Mouse (Mus musculus) lung, adult 2 months (tissue): ENCODE measurements around the gene Kcna2. TPM values are rescaled to one million over a fixed set of nuclear protein-coding genes. Genes with fewer than 3 reads are reported as not detected.

ENCODE experiments used
- DNase-seq: peaks from one replicate; pipeline ENCODE4 v3.0.0; 2022
- H3K4me1 ChIP-seq: fragments of 200-500 bp; 2 replicates; pipeline ENCODE4 v1.6.1; 2011; ENCODE audit warnings: low read length; ENCODE audit not compliant: control insufficient read depth, insufficient read depth
- H3K4me3 ChIP-seq: fragments of 200-500 bp; replicated peaks from 2 replicates; pipeline ENCODE3; 2011; ENCODE audit warnings: low read depth, mild to moderate bottlenecking, control low read depth, low read length; ENCODE audit errors: extremely low read depth
- CTCF ChIP-seq: fragments of 200-500 bp; IDR thresholded peaks from 2 replicates; pipeline ENCODE4 v1.5.1; 2011; ENCODE audit warnings: mild to moderate bottlenecking, low read length, control low read depth; ENCODE audit not compliant: insufficient read depth
- POLR2A ChIP-seq: fragments of 200-500 bp; IDR thresholded peaks from 2 replicates; pipeline ENCODE4 v1.6.1; 2011; ENCODE audit warnings: low read depth, mild to moderate bottlenecking, control low read depth, low read length, borderline replicate concordance; ENCODE audit errors: extremely low read depth
- WGBS: fragments of 180-500 bp; shearing (Covaris S2); methylation state at CpG from one replicate; pipeline ENCODE4 v1.1.7; 2018; 5-methylcytosine and 5-hydroxymethylcytosine counted together
- polyA plus RNA-seq: library from polyadenylated mRNA; depleted of rRNA; stranded (reverse); fragments of >200 nt; gene quantifications from 2 replicates; pipeline ENCODE4 v1.2.3, GENCODE M21; 2012

Gene Kcna2
- polyA plus RNA-seq, 1 experiment: 3.3 TPM

DNA sequence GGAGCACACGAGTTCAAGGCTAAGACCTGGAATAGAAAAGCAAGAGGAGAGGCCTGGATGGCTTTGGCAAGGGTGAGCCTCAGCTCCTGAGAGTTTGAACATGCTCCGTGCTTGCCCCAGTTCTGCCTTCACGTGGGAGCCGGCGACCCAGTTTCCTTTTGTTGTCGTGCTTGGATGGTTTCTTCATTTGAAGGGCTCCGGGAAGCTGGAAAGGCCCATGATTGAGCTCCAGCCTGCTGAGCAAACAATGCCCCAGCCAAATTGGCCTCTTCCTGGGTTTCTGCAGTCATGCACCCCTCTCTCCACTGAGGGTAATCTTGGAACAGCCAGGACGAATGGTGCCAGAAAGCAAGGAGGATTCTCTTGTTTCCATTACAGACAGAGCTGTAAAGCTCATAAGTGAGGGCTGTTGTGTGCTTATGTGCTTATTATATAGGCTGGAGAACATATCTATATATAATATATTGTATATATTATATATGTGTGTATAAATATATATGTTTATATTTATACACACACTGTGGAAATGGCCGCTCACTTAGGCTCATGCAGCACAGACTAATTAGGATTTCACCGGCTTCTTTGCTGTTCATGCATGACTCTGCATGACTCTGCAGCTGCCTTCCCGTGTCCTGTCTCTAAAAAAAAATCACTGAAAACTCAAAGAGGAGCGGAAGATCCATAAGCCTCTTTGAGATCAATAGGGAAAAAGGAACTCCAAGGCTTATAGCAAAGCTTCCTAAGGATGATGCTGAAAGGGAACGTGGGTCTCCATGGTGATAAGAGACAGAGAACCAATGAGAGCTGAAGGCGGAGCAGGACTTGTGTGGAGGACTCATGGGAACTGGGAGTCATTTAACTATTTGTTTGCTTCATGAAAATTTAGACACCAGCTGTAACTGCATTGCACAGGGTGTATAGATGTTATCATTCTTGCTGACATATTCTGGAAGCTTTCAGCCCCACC, 13.1 kb downstream of the Kcna2 start:
- TF ChIP-seq POLR2A: no peak
- no peak for TF ChIP-seq CTCF
- 49% methylated on average over 14 of the region's 14 CpGs for WGBS
- Histone ChIP-seq H3K4me1 (no peaks in the 10 kb centered on the region), H3K4me3 (no peak overlapping the region)
- DNase-seq: no peak

DNA sequence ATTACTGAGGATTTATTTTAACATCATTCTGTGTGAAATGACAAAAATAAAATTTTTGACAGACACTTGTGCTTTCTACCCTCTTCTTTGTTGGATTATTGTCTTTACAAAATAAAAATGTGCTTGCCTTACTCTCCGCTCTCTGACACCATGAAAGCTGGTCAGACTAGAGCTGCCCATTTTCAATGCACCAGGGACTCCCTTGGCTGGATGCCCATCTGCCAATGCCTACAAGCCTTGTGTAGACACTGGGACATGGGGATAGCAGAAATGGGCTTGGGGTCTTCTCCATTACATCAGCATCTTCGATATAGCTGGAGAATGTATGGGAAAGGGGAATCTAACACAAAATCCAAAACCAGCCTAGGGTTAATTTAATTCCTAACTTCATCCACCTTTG, 14.0 kb downstream of the Kcna2 start:
- no peaks in the 10 kb centered on the region for H3K4me1 ChIP-seq
- WGBS: 89% methylated on average over 2 of the region's 2 CpGs
- TF ChIP-seq POLR2A (no peak), CTCF (no peak)
- no peak for DNase-seq
- no peak overlapping the region for H3K4me3 ChIP-seq

DNA sequence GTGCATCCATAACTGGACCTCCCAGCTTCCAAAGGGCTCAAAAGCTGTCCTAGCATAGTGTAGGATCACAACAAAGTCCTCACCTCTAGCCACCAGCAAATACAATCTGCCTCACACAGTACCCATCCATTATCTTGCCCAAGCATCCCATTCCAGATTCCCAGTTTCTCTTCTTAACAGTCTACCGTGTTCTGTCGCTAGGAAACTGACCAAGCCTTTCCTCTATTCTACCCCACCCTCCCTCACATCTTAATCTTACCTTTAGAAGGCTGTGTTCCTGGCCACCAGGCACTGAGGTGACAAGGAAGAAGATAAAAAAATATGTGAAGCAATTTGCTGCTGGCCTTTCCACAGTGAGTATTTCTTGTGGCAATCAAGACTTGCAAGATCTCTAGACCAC, 14.8 kb downstream of the Kcna2 start:
- H3K4me3 ChIP-seq: no peak overlapping the region
- 72% methylated on average over 2 of the region's 2 CpGs for WGBS
- no peaks in the 10 kb centered on the region for H3K4me1 ChIP-seq
- DNase-seq: no peak
- no peak for TF ChIP-seq CTCF
- no peak for TF ChIP-seq POLR2A

DNA sequence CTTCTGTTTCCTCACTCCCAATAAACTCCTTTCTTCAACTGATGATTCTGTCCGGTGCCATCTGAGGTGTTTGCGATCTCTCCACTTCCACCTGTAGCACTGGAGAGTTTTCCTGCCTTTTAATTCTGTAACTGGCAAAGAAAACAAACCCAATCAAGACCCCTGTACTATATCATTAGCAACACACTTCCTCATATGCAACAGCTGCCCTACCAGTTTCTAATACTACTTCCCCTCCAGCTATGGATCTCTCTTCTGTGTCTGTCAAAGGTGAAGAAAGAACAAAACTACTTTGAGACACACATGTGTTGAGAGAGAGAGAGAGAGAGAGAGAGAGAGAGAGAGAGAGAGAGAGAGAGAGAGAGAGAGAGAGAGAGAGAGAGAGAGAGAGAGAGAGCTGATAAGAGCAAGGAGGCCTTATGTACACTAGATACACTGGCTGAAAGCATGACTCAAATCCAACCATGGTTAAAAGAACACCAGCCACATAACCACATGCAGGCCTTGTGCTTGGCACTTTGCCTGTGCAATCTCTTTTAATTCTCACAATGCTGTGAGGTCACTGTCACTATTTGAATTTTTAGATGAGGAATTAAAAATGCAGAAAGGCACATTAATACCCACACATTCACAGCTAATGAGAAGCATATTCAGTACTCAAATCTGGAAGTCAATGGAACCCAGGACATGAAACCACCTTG, 19.1 kb downstream of the Kcna2 start:
- H3K4me1 ChIP-seq: no peaks in the 10 kb centered on the region
- WGBS: 80% methylated on average over 2 of the region's 2 CpGs
- no peak for DNase-seq
- TF ChIP-seq CTCF (no peak), POLR2A (no peak)
- H3K4me3 ChIP-seq: no peak overlapping the region

DNA sequence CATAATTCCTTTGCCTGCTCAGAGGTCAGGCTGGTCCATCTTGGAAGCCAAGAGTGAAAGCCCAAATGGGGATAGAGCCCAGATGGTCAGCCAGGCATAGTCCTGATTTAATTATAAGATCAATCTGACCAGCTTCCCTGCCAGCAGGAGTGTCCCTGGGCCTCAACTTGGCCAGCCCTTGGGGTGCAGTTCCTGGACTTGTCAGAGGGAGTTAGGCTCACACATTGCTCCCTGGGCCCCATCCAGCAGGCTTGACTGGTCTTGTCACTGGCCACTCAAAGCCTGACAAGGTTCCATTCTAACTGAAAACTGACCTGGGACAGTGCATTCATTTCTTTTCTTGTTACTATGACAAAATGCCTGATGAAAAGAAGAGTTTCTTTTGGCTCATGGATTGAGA, 21.4 kb downstream of the Kcna2 start:
- no peak overlapping the region for H3K4me3 ChIP-seq
- DNase-seq: no peak
- no peaks in the 10 kb centered on the region for H3K4me1 ChIP-seq
- TF ChIP-seq CTCF: no peak
- no peak for TF ChIP-seq POLR2A

DNA sequence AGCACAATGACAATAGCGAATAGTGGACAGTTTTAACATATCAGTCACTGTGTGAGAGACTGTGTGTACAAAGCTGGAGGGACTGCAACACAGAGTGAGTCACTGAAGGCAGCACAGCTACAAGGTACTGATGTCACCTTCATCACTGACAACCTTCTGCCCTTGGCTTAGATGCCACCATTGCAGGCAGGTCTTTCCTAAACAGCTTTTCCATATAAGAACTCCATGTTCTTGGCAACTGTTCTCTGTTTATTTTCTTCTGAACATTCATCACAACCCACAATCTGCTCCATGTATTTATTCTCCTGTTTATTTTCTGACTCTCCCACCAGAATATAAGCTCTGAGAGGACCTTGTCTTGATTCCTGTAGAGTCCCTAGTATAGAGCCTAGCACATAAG, 26.7 kb downstream of the Kcna2 start:
- TF ChIP-seq CTCF (no peak), POLR2A (no peak)
- H3K4me3 ChIP-seq: no peak overlapping the region
- WGBS: 73% methylated on average over 1 of the region's 1 CpGs
- H3K4me1 ChIP-seq: peaks cover 5% of the 10 kb centered on the region
- DNase-seq: no peak

DNA sequence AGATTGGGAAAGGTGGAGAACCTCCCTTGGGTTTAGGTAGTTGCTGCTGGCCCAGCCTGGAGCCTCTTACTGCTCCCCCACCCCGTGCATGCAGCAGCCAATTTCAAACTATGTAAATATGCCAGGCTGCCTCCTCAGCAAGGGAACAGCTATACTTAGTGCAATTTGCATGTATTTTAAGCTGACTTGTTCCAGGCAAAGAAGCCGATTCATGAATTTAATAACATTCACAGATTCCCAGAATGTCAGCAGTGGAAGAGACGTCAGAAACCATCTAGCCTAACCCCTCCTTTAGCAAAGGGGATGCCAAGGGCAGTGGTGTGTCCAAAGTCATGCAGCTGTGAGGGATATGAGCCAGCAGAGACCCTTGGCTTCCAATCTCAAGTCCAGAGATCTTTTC, 27.5 kb downstream of the Kcna2 start:
- TF ChIP-seq CTCF: no peak
- 48% methylated on average over 3 of the region's 3 CpGs for WGBS
- Histone ChIP-seq H3K4me1 (peaks cover 5% of the 10 kb centered on the region), H3K4me3 (no peak overlapping the region)
- no peak for DNase-seq

DNA sequence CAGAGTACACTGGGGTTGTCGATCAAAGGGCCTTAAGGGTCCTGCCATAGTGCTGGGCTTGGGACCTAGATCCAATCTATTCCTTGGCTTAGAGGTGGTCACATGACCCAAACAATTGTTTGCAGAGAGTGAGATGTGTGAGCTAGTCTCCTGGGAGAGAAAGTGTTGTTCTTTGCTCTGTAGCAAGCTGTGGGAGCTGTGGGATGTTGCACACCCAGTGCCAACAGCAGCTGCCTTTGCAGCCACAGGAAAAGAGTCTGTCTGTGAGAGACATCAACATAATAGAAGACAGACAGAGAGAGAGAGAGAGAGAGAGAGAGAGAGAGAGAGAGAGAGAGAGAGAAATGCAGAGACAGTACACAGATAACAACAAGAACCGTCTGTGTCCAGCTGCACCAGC, 28.3 kb downstream of the Kcna2 start:
- peaks cover 5% of the 10 kb centered on the region for H3K4me1 ChIP-seq
- no peak overlapping the region for H3K4me3 ChIP-seq
- TF ChIP-seq CTCF (no peak), POLR2A (no peak)
- DNase-seq: no peak
- 52% methylated on average over 2 of the region's 2 CpGs for WGBS

DNA sequence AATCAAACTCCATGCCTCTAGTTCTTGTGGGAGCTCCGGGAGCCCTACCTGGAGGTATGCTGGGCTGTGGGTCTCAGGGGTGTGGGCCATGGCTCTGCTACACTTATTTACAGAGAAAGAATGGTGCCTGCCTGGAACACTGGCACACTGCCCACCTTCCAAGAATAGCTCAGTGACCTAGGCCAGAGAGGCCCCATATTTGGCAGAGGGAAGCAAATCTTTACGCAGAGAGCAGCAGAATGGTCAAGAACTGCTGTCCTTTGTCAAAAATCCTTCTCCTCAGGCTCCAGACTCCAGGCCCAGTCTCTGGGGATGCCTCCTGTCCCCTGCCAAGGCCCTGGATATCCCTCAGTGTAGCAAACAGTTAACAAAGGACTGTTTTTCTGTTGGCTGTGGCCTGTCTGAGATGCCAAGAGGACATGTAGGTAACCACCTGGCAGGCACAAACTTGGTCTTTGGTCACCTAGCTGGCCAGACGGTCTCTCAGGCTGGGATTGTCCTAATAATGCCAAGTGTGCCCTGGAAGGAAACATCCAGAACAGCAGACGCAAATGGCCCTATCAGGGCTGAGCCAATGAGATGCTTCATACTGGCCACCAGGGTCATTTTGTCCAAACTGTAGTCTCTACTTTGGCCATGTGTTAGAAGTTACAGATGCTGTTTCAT, 29.8 kb downstream of the Kcna2 start:
- DNase-seq: no peak
- Histone ChIP-seq H3K4me1 (peaks cover 5% of the 10 kb centered on the region), H3K4me3 (no peak overlapping the region)
- WGBS: 41% methylated on average over 4 of the region's 4 CpGs
- no peak for TF ChIP-seq POLR2A
